Mouse (Mus musculus) bone marrow, adult 2 months (tissue): ENCODE results near the gene Pgap2. TPM values are rescaled to one million over a fixed set of nuclear protein-coding genes. Genes with fewer than 3 reads are reported as not detected.

Experiments
- H3K27ac ChIP-seq: fragments of 200-500 bp; 2 replicates; pipeline ENCODE4 v1.5.1; 2012; ENCODE audit warnings: low read depth, mild to moderate bottlenecking, control low read depth, inconsistent platforms, low read length; ENCODE audit not compliant: control insufficient read depth, poor library complexity, insufficient read depth
- H3K4me1 ChIP-seq: fragments of 200-500 bp; 2 replicates; pipeline ENCODE4 v1.6.1; 2011; ENCODE audit warnings: low read length; ENCODE audit not compliant: control insufficient read depth, insufficient read depth
- H3K4me3 ChIP-seq: fragments of 200-500 bp; replicated peaks from 2 replicates; pipeline ENCODE3; 2011; ENCODE audit warnings: mild to moderate bottlenecking, low read depth, low read length, control low read depth; ENCODE audit not compliant: control insufficient read depth
- CTCF ChIP-seq: fragments of 200-500 bp; IDR thresholded peaks from 2 replicates; pipeline ENCODE4 v1.5.1; 2011; ENCODE audit warnings: low read length, control low read depth; ENCODE audit not compliant: control insufficient read depth, insufficient read depth
- POLR2A ChIP-seq: fragments of 200-500 bp; IDR thresholded peaks from 2 replicates; pipeline ENCODE4 v1.6.1; 2011; ENCODE audit warnings: low read depth, mild to moderate bottlenecking, control low read depth, low read length, borderline replicate concordance; ENCODE audit not compliant: control insufficient read depth
- WGBS: fragments of 180-500 bp; shearing (Covaris S2); methylation state at CpG from one replicate; pipeline ENCODE4 v1.1.7; 2018; 5-methylcytosine and 5-hydroxymethylcytosine counted together
- polyA plus RNA-seq: library from polyadenylated mRNA; stranded (reverse); fragments of >200 nt; gene quantifications from 2 replicates; pipeline ENCODE4 v1.2.4, GENCODE M21; 2011; ENCODE audit warnings: low replicate concordance; ENCODE audit not compliant: missing spikeins, insufficient read depth, insufficient read length

The Pgap2 gene
- polyA plus RNA-seq, 1 experiment: 24.4 TPM

- TF ChIP-seq CTCF (no peak), POLR2A (no peak)
- H3K4me1 ChIP-seq: peaks cover 3% of the 10 kb centered on the region
- no peak overlapping the region for H3K4me3 ChIP-seq
- H3K27ac ChIP-seq: no peak overlapping the region
- WGBS: 52% methylated on average over 1 of the region's 1 CpGs
Measured at GRCm38 (mm10) chr7:102205646-102206045, 4.4 kb upstream of the Pgap2 start.

GRCm38 (mm10) chr7:102208806-102209363, 1.1 kb upstream of the Pgap2 start:
- TF ChIP-seq POLR2A (no peak), CTCF (no peak)
- Histone ChIP-seq H3K27ac (no peak overlapping the region), H3K4me3 (peak overlapping the region; percentile 98), H3K4me1 (peaks cover 3% of the 10 kb centered on the region)
- WGBS: 43% methylated on average over 4 of the region's 4 CpGs

DNA sequence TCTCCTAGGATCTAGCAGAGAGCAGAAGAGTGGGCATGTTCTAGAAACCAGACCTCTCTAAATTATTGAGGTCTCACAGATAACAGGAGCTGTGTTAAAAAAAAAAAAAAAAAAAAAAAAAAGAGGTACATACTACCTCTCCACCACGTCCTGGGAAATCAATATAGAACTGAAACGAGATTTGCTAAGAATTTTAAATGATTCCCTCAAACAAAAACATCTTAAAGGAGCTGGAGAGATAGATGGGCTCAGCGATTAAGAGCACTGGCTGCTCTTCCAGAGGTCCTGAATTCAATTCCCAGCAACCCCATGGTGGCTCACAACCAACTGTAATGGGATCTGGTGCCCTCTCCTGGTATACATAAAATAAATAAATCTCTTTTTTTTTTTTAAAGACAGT, 1.1 kb downstream of the Pgap2 start:
- no peak overlapping the region for H3K27ac ChIP-seq
- no peak for TF ChIP-seq CTCF
- no peak for TF ChIP-seq POLR2A
- H3K4me1 ChIP-seq: peaks cover 3% of the 10 kb centered on the region
- no peak overlapping the region for H3K4me3 ChIP-seq
- WGBS: 52% methylated on average over 3 of the region's 3 CpGs

- no peaks in the 10 kb centered on the region for H3K4me1 ChIP-seq
- no peak overlapping the region for H3K27ac ChIP-seq
- 9% methylated on average over 1 of the region's 1 CpGs for WGBS
- no peak overlapping the region for H3K4me3 ChIP-seq
- TF ChIP-seq POLR2A (no peak), CTCF (no peak)
Measured at GRCm38 (mm10) chr7:102221899-102222298, 11.9 kb downstream of the Pgap2 start.

- Histone ChIP-seq H3K4me1 (no peaks in the 10 kb centered on the region), H3K27ac (no peak overlapping the region), H3K4me3 (no peak overlapping the region)
- under 1% methylated on average over 11 of the region's 13 CpGs for WGBS
- TF ChIP-seq CTCF: peak; percentile 45
- TF ChIP-seq POLR2A: no peak
Measured at GRCm38 (mm10) chr7:102222336-102222735, 12.3 kb downstream of the Pgap2 start.

DNA sequence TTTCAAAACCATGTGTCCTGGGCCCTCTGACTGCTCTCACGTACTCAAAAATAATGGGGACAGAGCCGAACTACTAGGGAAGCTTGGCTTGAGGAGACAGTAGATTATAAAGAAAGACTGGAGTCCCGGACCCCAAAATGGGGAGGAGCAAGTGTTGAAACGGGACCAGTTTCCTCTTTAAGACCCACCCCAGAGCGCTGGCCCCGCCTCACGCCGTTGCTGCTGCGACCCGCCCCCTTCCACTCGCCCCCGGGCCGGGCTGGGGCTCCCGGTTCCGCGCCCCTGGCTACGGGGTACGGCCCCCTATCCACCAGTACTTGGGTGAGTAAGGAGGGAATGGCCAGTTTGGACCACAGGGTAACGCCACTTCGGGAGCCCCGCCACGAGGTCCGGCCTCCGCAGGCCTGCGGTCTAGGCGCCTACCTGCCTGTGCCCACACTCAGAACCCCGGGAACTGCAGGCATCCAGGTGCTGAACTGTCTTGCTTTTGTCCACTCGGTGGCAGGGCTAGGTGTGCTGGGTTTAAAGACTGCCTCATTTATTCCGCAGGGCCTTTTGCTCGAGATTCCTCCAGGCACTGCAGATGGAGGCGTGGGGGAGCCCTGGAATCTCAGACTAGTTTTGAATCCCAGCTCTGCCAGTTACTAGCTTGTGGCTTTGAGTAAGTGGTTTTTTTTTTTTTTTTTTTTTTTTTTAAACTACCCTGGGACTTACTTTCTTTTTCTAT, 13.0 kb downstream of the Pgap2 start:
- H3K4me1 ChIP-seq: no peaks in the 10 kb centered on the region
- WGBS: 2% methylated on average over 31 of the region's 31 CpGs
- H3K4me3 ChIP-seq: peak overlapping the region; percentile 79
- TF ChIP-seq CTCF (no peak), POLR2A (no peak)
- peak overlapping the region; percentile 65 for H3K27ac ChIP-seq

DNA sequence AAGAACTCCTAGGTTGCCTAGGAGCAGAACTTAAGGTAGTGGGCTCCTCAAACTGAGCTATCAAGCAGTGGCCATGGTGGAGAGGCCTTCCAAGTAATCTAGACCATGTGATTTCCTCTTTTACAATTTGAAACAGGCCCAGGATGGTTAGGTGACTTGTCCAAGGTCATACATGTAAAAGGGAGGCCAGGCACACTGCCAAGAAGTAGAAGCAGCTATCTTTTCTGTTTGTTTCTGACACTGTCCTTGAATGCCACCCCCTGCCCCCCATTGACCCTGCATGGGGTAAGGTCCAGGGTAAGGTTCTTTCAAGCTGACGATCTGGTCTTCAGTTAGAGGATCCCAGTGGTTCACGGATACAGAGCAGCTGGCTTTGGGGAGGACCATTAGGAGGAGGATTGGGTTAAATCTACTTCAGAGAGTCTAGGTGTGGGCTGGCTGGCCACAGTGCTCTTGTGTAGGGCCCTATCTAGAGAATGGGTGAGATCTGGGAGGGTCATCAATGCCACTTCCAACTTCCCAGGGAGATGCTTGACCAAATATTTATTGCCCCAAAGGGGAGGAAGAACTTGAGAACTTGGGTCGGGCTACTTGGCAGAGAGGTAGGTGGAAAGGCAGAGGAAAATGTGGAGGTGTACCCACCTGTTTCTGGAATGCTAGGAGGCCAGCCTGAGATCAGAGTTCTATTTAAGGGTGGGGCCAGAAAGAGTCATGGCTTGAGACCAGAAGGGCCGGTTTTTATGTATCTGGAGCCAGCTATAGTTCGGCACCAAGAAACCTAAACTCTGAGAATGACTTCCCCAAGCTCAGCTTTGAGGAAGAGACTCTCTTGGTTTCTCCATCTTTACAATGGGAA, 14.1 kb downstream of the Pgap2 start:
- no peak for TF ChIP-seq POLR2A
- no peak for TF ChIP-seq CTCF
- H3K4me1 ChIP-seq: no peaks in the 10 kb centered on the region
- no peak overlapping the region for H3K4me3 ChIP-seq
- no peak overlapping the region for H3K27ac ChIP-seq
- WGBS: 74% methylated on average over 5 of the region's 5 CpGs

- H3K4me1 ChIP-seq: no peaks in the 10 kb centered on the region
- H3K4me3 ChIP-seq: no peak overlapping the region
- WGBS: 88% methylated on average over 6 of the region's 6 CpGs
- H3K27ac ChIP-seq: no peak overlapping the region
- TF ChIP-seq CTCF (no peak), POLR2A (no peak)
Measured at GRCm38 (mm10) chr7:102226051-102226450, 16.0 kb downstream of the Pgap2 start.
